ENCODE assay signal across 1 mouse cellular context in the genomic region with DNA sequence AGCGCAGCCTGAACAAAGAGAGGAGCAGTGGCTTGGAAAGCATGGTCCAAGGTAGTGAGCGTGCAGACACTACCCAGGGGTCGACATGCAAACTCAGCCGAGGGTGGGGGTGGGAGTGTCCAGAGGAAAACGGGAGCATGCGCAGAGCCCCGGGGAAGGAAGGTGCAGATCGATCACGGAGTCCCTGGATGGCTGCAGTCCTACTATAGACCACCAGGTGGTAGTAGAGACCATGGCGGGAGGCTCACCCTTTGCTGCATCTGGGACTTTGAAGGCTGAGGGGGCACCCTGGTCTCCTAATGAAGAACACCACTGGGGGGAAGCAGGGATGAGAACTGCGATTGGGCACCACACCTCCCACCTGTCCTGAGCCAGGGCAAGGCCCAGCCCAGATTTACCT.
TF ChIP-seq lines count a peak whose summit lies in the region.

No protein-coding gene starts in this region.

TF ChIP-seq in MEL, 35 proteins besides CTCF, POLR2A, EP300 and RAD21 (continued from another document):
- TF ChIP-seq E2F4 (IDR thresholded peaks at IDR 0.05; ENCODE audit: borderline replicate concordance, low read depth, low read length) (no peak), MAFK (IDR thresholded peaks at IDR 0.05; ENCODE audit: borderline replicate concordance, low read depth, low read length) (no peak), GATA1 (IDR thresholded peaks at IDR 0.05; ENCODE audit: low read depth, low read length) (no peak), ZKSCAN1 (IDR thresholded peaks at IDR 0.05; ENCODE audit: low read depth, low read length) (no peak), KAT2A (conservative IDR thresholded peaks at IDR 0.05; ENCODE audit: low read depth, low read length) (no peak), MEF2A (IDR thresholded peaks at IDR 0.05; ENCODE audit: extremely low read depth, insufficient replicate concordance, low read depth, low read length, poor library complexity, severe bottlenecking) (no peak), ELF1 (IDR thresholded peaks at IDR 0.05; ENCODE audit: low read depth, low read length) (peak; percentile 33; the same call in 1 of the 2 replicates)
TF ChIP-seq in MEL: peak in this region for 9.
